Mouse (Mus musculus) CH12F3 (cell line): ENCODE data around the gene Hace1.

Source experiments
- in situ Hi-C: fragments of 300-500 bp; cut with MboI; formaldehyde crosslinking; loops from 2 replicates; pipeline ENCODE4 v1.14.3; 2020; ENCODE audit warnings: low sequenced_read_pairs

The Hace1 gene

DNA sequence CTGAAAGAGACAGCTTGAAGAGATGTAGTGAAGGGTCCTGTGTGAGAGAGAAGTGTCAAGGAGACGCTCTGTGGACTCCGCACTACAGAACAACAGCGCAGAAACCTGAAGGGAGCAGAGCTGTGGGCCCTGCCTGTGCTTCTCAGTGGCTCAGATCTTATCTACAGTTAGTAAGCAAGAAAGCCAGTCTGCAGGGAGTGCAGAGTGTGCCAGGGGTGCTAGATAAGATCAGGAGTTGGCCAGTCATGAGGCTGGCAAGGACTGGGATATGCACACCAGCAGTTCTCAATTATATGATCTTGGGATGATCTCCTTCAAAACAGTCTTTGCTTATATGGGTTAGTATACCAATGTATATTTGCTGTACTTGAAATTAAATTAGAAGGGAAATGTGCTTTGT, 121.3 kb downstream of the Hace1 start:
- in situ Hi-C loops: no loop called here

- in situ Hi-C loops: no loop called here
Measured at GRCm38 (mm10) chr10:45706849-45707248, 129.2 kb downstream of the Hace1 start.

DNA sequence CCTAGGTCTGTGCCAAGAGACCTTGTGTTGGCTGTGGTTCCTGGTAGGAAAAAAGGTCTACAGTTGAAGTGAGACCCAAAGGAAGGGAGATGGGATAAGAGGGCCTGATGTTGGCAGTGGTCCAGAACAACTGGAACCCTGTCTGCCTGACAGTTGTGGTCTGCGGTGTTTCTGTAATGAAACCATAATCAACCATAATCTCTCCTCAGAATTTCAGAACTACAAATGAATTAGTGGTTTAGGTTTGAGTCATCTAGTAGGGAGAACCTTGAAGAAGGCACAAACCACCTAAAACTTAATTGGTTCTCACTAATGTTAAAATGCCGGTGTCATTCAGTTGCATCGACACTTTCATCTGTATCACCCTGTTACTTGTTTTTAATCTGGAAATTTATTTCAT, 133.2 kb downstream of the Hace1 start:
- in situ Hi-C loops: no loop called here

- in situ Hi-C loops: no loop called here
Measured at GRCm38 (mm10) chr10:45711348-45711747, 133.7 kb downstream of the Hace1 start.
